Mouse (Mus musculus): ENCODE results near the gene Rfng. TPM values are rescaled to one million over a fixed set of nuclear protein-coding genes. Genes with fewer than 3 reads are reported as not detected.

Gene Rfng
- total and polyA plus RNA-seq, 3 experiments = 12.7 to 40.7 TPM; not detected in 1

DNA sequence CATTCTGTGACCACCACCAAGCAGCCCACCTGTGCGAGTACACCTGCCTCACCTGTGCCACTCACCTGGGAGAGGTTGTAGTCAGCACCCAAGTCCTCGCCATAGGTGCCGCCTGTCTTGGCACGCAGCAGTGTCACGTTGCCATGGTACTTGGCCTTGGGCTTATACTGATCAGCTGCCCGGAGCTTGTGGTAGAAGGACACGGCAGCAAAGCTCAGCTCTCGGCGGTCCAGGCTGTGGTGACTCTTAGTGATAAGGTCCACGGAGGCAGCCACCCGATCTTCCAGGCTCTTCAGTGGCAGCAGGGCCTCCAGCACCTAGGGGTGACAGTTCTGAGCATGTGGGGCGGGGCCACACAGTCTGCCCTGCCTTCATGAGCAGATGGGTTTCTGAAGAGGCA lies 24.0 kb upstream of the Rfng start:
- no peak for DNase-seq (ENCODE audit: low read depth, low spot score)
- Histone ChIP-seq H3K9me3 (replicated peaks; ENCODE audit: insufficient read depth, low read length) (no peaks in the 10 kb centered on the region), H3K27me3 (ENCODE audit: control insufficient read depth in 1 of 2, insufficient read depth in 2 of 2, low read length in 2 of 2) (no peaks in the 10 kb centered on the region), H3K4me1 (ENCODE audit: control insufficient read depth in 1 of 2, insufficient read depth in 2 of 2, low read length in 2 of 2) (no peaks in the 10 kb centered on the region), H3K36me3 (ENCODE audit: control insufficient read depth in 1 of 2, insufficient read depth in 2 of 2, low read length in 2 of 2) (peaks cover 0 to 16% of the 10 kb centered on the region in 2 experiments; a peak in 2 of 4 replicates), H3K9ac (ENCODE audit: control insufficient read depth, low read depth, low read length, poor library complexity, severe bottlenecking) (no peak overlapping the region), H3K4me3 (ENCODE audit: control insufficient read depth in 1 of 2, insufficient read depth in 1 of 2, low read depth in 2 of 2, low read length in 2 of 2) (no peak overlapping the region), H3K27ac (ENCODE audit: control insufficient read depth, low read depth, low read length) (no peak overlapping the region), H3K79me2 (ENCODE audit: control insufficient read depth, insufficient read depth, low read length, poor library complexity) (no peaks in the 10 kb centered on the region)
- TF ChIP-seq POLR2A (IDR thresholded peaks at IDR 0.05; ENCODE audit: control insufficient read depth in 1 of 2, insufficient read depth in 1 of 2, low read depth in 1 of 2, low read length in 2 of 2, poor library complexity in 1 of 2) = peak in 1 of 2 experiments; percentile 5; a peak in 1 of 4 replicates
- no peak for TF ChIP-seq ZNF384 (IDR thresholded peaks at IDR 0.05; ENCODE audit: low read depth, low read length)
- TF ChIP-seq POLR2AphosphoS5 (IDR thresholded peaks at IDR 0.05; ENCODE audit: borderline replicate concordance, low read depth, low read length) = no peak
- no peak for TF ChIP-seq KAT2A (conservative IDR thresholded peaks at IDR 0.05; ENCODE audit: low read depth, low read length)

GRCm38 (mm10) chr11:120805375-120806298 lies 21.6 kb upstream of the Rfng start:
- Histone ChIP-seq H3K4me1 (ENCODE audit: control insufficient read depth in 1 of 2, insufficient read depth in 2 of 2, low read length in 2 of 2) (no peaks in the 10 kb centered on the region), H3K4me3 (ENCODE audit: control insufficient read depth in 1 of 2, insufficient read depth in 1 of 2, low read depth in 2 of 2, low read length in 2 of 2) (no peak overlapping the region), H3K9me3 (replicated peaks; ENCODE audit: insufficient read depth, low read length) (no peaks in the 10 kb centered on the region), H3K27ac (ENCODE audit: control insufficient read depth, low read depth, low read length) (no peak overlapping the region), H3K27me3 (ENCODE audit: control insufficient read depth in 1 of 2, insufficient read depth in 2 of 2, low read length in 2 of 2) (no peaks in the 10 kb centered on the region), H3K36me3 (ENCODE audit: control insufficient read depth in 1 of 2, insufficient read depth in 2 of 2, low read length in 2 of 2) (peaks cover 0 to 9% of the 10 kb centered on the region in 2 experiments; a peak in 2 of 4 replicates), H3K79me2 (ENCODE audit: control insufficient read depth, insufficient read depth, low read length, poor library complexity) (no peaks in the 10 kb centered on the region), H3K9ac (ENCODE audit: control insufficient read depth, low read depth, low read length, poor library complexity, severe bottlenecking) (no peak overlapping the region)
- TF ChIP-seq JUND (IDR thresholded peaks at IDR 0.05; ENCODE audit: low read depth, low read length) (no peak), POLR2AphosphoS2 (IDR thresholded peaks at IDR 0.05; ENCODE audit: low read length) (peak; percentile 52)
- no peak for DNase-seq (ENCODE audit: low read depth, low spot score)

GRCm38 (mm10) chr11:120804769-120805168 lies 20.8 kb upstream of the Rfng start:
- H3K36me3 ChIP-seq (ENCODE audit: control insufficient read depth in 1 of 2, insufficient read depth in 2 of 2, low read length in 2 of 2) = peaks cover under 1 to 7% of the 10 kb centered on the region in 2 experiments; a peak in 3 of 4 replicates

More at GRCm38 (mm10) chr11:120804769-120805168, 20.8 kb upstream of the Rfng start:
- DNase-seq (ENCODE audit: low read depth, low spot score) = no peak
- Histone ChIP-seq H3K9me3 (replicated peaks; ENCODE audit: insufficient read depth, low read length) (no peaks in the 10 kb centered on the region), H3K9ac (ENCODE audit: control insufficient read depth, low read depth, low read length, poor library complexity, severe bottlenecking) (no peak overlapping the region), H3K4me1 (ENCODE audit: control insufficient read depth in 1 of 2, insufficient read depth in 2 of 2, low read length in 2 of 2) (peaks cover under 1% of the 10 kb centered on the region in 2 experiments; a peak in 2 of 4 replicates), H3K27ac (ENCODE audit: control insufficient read depth, low read depth, low read length) (no peak overlapping the region), H3K79me2 (ENCODE audit: control insufficient read depth, insufficient read depth, low read length, poor library complexity) (no peaks in the 10 kb centered on the region), H3K4me3 (ENCODE audit: control insufficient read depth in 1 of 2, insufficient read depth in 1 of 2, low read depth in 2 of 2, low read length in 2 of 2) (no peak overlapping the region), H3K27me3 (ENCODE audit: control insufficient read depth in 1 of 2, insufficient read depth in 2 of 2, low read length in 2 of 2) (no peaks in the 10 kb centered on the region)
- no peak for TF ChIP-seq SIN3A (IDR thresholded peaks at IDR 0.05; ENCODE audit: low read length)
- TF ChIP-seq ZNF384 (IDR thresholded peaks at IDR 0.05; ENCODE audit: low read depth, low read length) = no peak
- TF ChIP-seq HCFC1 (IDR thresholded peaks at IDR 0.05; ENCODE audit: low read depth, low read length) = no peak
- no peak for TF ChIP-seq MEF2A (IDR thresholded peaks at IDR 0.05; ENCODE audit: extremely low read depth, insufficient replicate concordance, low read depth, low read length, poor library complexity, severe bottlenecking)
- peak; percentile 13 for TF ChIP-seq POLR2AphosphoS2 (IDR thresholded peaks at IDR 0.05; ENCODE audit: low read length)
- no peak for TF ChIP-seq NRF1 (IDR thresholded peaks at IDR 0.05; ENCODE audit: insufficient read depth, low read depth, low read length, poor library complexity, severe bottlenecking)
- TF ChIP-seq EP300 (IDR thresholded peaks at IDR 0.05; ENCODE audit: low read depth in 1 of 2, low read length in 2 of 2) = no peak
- TF ChIP-seq USF1 (IDR thresholded peaks at IDR 0.05; ENCODE audit: low read depth, low read length) = no peak
- TF ChIP-seq TCF12 (IDR thresholded peaks at IDR 0.05; ENCODE audit: low read depth, low read length) = no peak
- TF ChIP-seq MAFK (IDR thresholded peaks at IDR 0.05; ENCODE audit: borderline replicate concordance, low read depth, low read length) = no peak
- TF ChIP-seq CHD1 (IDR thresholded peaks at IDR 0.05; ENCODE audit: low read depth, low read length) = no peak
- no peak for TF ChIP-seq TBP (IDR thresholded peaks at IDR 0.05; ENCODE audit: low read depth, low read length)
- TF ChIP-seq KAT2A (conservative IDR thresholded peaks at IDR 0.05; ENCODE audit: low read depth, low read length) = no peak
- TF ChIP-seq POLR2A (IDR thresholded peaks at IDR 0.05; ENCODE audit: control insufficient read depth in 1 of 2, insufficient read depth in 1 of 2, low read depth in 1 of 2, low read length in 2 of 2, poor library complexity in 1 of 2) = 0 out of 4 replicates have a peak, but pooled peaks of 1 of the 2 experiments have one; percentile 11
